9 mouse cellular contexts compared by ENCODE assay signal in the genomic region with DNA sequence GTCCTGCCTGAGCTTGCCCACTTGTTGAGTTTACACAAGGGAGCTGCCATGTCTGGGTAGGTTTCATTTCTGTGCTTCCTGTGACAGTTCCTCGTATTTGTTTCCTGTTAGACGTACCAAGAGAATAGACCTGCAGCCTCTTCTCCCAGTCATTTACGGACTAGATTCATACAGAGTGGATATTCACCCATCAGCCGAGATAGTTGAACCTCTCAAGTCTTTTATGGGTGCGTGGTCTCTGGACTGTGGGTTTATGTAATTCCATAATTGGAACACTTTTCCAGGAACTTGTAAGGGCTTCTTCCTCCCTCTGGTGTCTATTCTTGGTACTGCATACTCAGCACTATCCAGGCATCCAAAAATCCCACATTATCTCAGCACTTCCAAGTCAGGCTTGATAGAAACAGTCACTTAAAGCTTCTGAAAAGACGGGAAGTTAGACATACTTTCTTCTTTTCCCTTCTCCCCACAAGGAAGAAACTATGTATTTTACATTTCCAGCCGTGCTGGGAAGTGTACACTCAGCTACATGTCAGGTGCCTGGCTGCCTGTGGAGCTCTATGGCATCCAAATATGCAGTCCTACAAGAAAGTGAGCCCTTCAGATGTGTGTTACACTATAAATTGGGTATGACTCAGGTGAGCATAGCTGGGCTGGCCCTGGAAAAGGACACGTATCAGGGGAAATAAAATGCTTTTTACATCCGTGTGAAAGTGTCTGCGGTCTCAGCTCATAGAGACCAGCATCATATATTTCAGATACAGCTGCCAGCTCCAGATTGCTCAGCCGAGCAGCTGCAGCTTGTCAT. TPM values are rescaled to one million over a fixed set of nuclear protein-coding genes. Genes with fewer than 3 reads are reported as not detected.
DNase-seq lines count a peak whose midpoint lies in the region; ATAC-seq lines count a peak whose summit lies in the region.
"Had no signal": no experiment of that assay in that cellular context is flagged by ENCODE, and none has a peak within 500 bp of the region (broad histone marks: within the 10 kb centered on the region; RNA-seq: fewer than 3 reads in every experiment).

No protein-coding gene starts in this region.

- ATAC-seq in limb, embryonic 11.5 days (ENCODE audit: insufficient number of reproducible peaks, low FRiP score, low TSS enrichment, low read depth) = no peak
- ATAC-seq in forebrain, embryonic 14.5 days = peak; percentile 40; the same call in 1 of the 2 replicates
- ATAC-seq in midbrain, embryonic 14.5 days (ENCODE audit: low FRiP score, low TSS enrichment) = 0 out of 2 replicates have a peak, but pooled peaks have one; percentile 34

- H3K36me3 ChIP-seq in limb, embryonic 11.5 days (ENCODE audit: control insufficient read depth, insufficient read depth, low read length) = no peaks in the 10 kb centered on the region
- H3K36me3 ChIP-seq in limb, embryonic 10.5 days = peaks cover 4% of the 10 kb centered on the region; the same call in 1 of the 2 replicates
- H3K36me3 ChIP-seq in forebrain, embryonic 14.5 days (ENCODE audit: control insufficient read depth, insufficient read depth, low read length) = peaks cover 3% of the 10 kb centered on the region; the same call in 1 of the 2 replicates
- no peaks in the 10 kb centered on the region; the same call in none of the 2 replicates for H3K36me3 ChIP-seq in midbrain, embryonic 14.5 days (ENCODE audit: control insufficient read depth, insufficient read depth, low read length)
- H3K36me3 ChIP-seq: limb, embryonic 15.5 days had no signal

- H3K4me1 ChIP-seq in limb, embryonic 11.5 days (ENCODE audit: control insufficient read depth, insufficient read depth, low read length) = no peaks in the 10 kb centered on the region
- no peaks in the 10 kb centered on the region for H3K4me1 ChIP-seq in limb, embryonic 10.5 days
- H3K4me1 ChIP-seq in brown adipose tissue, adult 24 weeks (ENCODE audit: control insufficient read depth, insufficient read depth, insufficient read length, low read length) = no peaks in the 10 kb centered on the region
- no peaks in the 10 kb centered on the region for H3K4me1 ChIP-seq in forebrain, embryonic 14.5 days (ENCODE audit: control insufficient read depth, insufficient read depth, low read length)
- H3K4me1 ChIP-seq in midbrain, embryonic 14.5 days (ENCODE audit: control insufficient read depth, insufficient read depth, low read length) = no peaks in the 10 kb centered on the region
- H3K4me1 ChIP-seq: limb, embryonic 15.5 days had no signal

- no peak overlapping the region for H3K4me2 ChIP-seq in limb, embryonic 11.5 days (ENCODE audit: low read depth, severe bottlenecking)
- no peak overlapping the region for H3K4me2 ChIP-seq in forebrain, embryonic 14.5 days (ENCODE audit: low read length)
- no peak overlapping the region for H3K4me2 ChIP-seq in midbrain, embryonic 14.5 days (ENCODE audit: low read length)
- H3K4me2 ChIP-seq: limb, embryonic 15.5 days had no signal

- H3K9ac ChIP-seq in limb, embryonic 11.5 days (ENCODE audit: low read length) = no peak overlapping the region
- H3K9ac ChIP-seq in forebrain, embryonic 14.5 days (ENCODE audit: low read length) = peak overlapping the region; percentile 21; the same call in 1 of the 2 replicates
- no peak overlapping the region for H3K9ac ChIP-seq in midbrain, embryonic 14.5 days (replicated peaks; ENCODE audit: low read length)
- H3K9ac ChIP-seq: limb, embryonic 15.5 days had no signal

- WGBS in limb, embryonic 11.5 days = 69% methylated on average over 11 of the region's 11 CpGs
- WGBS in limb, embryonic 10.5 days = 77% methylated on average over 11 of the region's 11 CpGs
- WGBS in forebrain, embryonic 14.5 days = 74% methylated on average over 11 of the region's 11 CpGs
- WGBS in midbrain, embryonic 14.5 days = 71% methylated on average over 11 of the region's 11 CpGs

- no peak overlapping the region for H3K4me3 ChIP-seq in limb, embryonic 11.5 days (ENCODE audit: low read depth, low read length)
- H3K4me3 ChIP-seq in limb, embryonic 10.5 days = no peak overlapping the region
- peak overlapping the region; percentile 52 for H3K4me3 ChIP-seq in brown adipose tissue, adult 24 weeks (ENCODE audit: insufficient read depth, low read depth, low read length)
- no peak overlapping the region for H3K4me3 ChIP-seq in forebrain, embryonic 14.5 days (ENCODE audit: low read depth, low read length)
- no peak overlapping the region for H3K4me3 ChIP-seq in midbrain, embryonic 14.5 days (replicated peaks; ENCODE audit: low read depth, low read length)
- H3K4me3 ChIP-seq: limb, embryonic 15.5 days had no signal

- peak; percentile 40 for DNase-seq in limb, embryonic 11.5 days (ENCODE audit: low spot score)
- DNase-seq in limb, embryonic 10.5 days (ENCODE audit: low spot score) = no peak
- peak; percentile 79 for DNase-seq in forebrain, embryonic 14.5 days (ENCODE audit: low spot score)
- DNase-seq in hindlimb bud, embryonic 11.5 days (ENCODE audit: extremely low spot score, low read depth, low spot score) = peak; percentile 62
- DNase-seq in left cerebral cortex, adult 18-20 months (ENCODE audit: low spot score in 2 of 2) = peak; percentile 50 to 58
- peak; percentile 85 for DNase-seq in midbrain, embryonic 14.5 days
- peak; percentile 35 for DNase-seq in yolk sac, embryonic 10.5 days (ENCODE audit: low spot score)

- no peak overlapping the region for H3K27ac ChIP-seq in limb, embryonic 11.5 days (replicated peaks; ENCODE audit: low read depth, low read length)
- H3K27ac ChIP-seq in limb, embryonic 10.5 days = no peak overlapping the region; the same call in 1 of the 2 replicates
- H3K27ac ChIP-seq in brown adipose tissue, adult 24 weeks (replicated peaks; ENCODE audit: low read depth, low read length) = no peak overlapping the region
- H3K27ac ChIP-seq in forebrain, embryonic 14.5 days (ENCODE audit: low read depth, low read length) = no peak overlapping the region
- H3K27ac ChIP-seq in midbrain, embryonic 14.5 days (replicated peaks; ENCODE audit: low read depth, low read length) = no peak overlapping the region
- H3K27ac ChIP-seq: limb, embryonic 15.5 days had no signal

- H3K27me3 ChIP-seq in limb, embryonic 11.5 days (ENCODE audit: control insufficient read depth, insufficient read depth, low read length) = no peaks in the 10 kb centered on the region
- no peaks in the 10 kb centered on the region for H3K27me3 ChIP-seq in limb, embryonic 10.5 days (ENCODE audit: low read depth, poor library complexity, severe bottlenecking)
- no peaks in the 10 kb centered on the region for H3K27me3 ChIP-seq in forebrain, embryonic 14.5 days (replicated peaks; ENCODE audit: control insufficient read depth, insufficient read depth, low read length)
- H3K27me3 ChIP-seq in midbrain, embryonic 14.5 days (ENCODE audit: control insufficient read depth, insufficient read depth, low read length) = no peaks in the 10 kb centered on the region
- H3K27me3 ChIP-seq: limb, embryonic 15.5 days had no signal

- no peaks in the 10 kb centered on the region for H3K9me3 ChIP-seq in limb, embryonic 11.5 days (ENCODE audit: control insufficient read depth, low read length)
- H3K9me3 ChIP-seq in limb, embryonic 10.5 days (replicated peaks) = no peaks in the 10 kb centered on the region
- H3K9me3 ChIP-seq in forebrain, embryonic 14.5 days (replicated peaks; ENCODE audit: control insufficient read depth, low read length) = no peaks in the 10 kb centered on the region
- no peaks in the 10 kb centered on the region for H3K9me3 ChIP-seq in midbrain, embryonic 14.5 days (ENCODE audit: control insufficient read depth, low read length)
- H3K9me3 ChIP-seq: limb, embryonic 15.5 days had no signal

RNA-seq across cellular contexts. Expression of a gene that starts 20.9 kb away (rescaled TPM):
- 1.3 TPM in 2 replicates for polyA plus RNA-seq in limb, embryonic 11.5 days (2014; fragmentation: Nextera tagmentation; extraction: Ambion mirVana)
- 1.2 and 1.8 TPM in 2 replicates for polyA plus RNA-seq in limb, embryonic 10.5 days (2016; fragmentation: Nextera tagmentation; extraction: Ambion mirVana)
- 0.50 and 0.55 TPM in 2 replicates for polyA plus RNA-seq in brown adipose tissue, adult 24 weeks (2012; ENCODE audit: insufficient read depth, insufficient read length, missing spikeins)
- polyA plus RNA-seq in forebrain, embryonic 14.5 days (2014; fragmentation: Nextera tagmentation; extraction: Ambion mirVana) = 4.2 and 6.2 TPM in 2 replicates
- total RNA-seq in left cerebral cortex, adult 18-20 months (2021) = 10 to 100 TPM; 17.0 to 17.6 TPM
- 6.6 and 9.3 TPM in 2 replicates for polyA plus RNA-seq in midbrain, embryonic 14.5 days (2014; fragmentation: Nextera tagmentation; extraction: Ambion mirVana)

RNA-seq across cellular contexts. Expression of a gene that starts 27.5 kb away (rescaled TPM):
- polyA plus RNA-seq in limb, embryonic 11.5 days (2014; fragmentation: Nextera tagmentation; extraction: Ambion mirVana) = 2.4 and 2.8 TPM in 2 replicates
- 1.6 and 2.5 TPM in 2 replicates for polyA plus RNA-seq in limb, embryonic 10.5 days (2016; fragmentation: Nextera tagmentation; extraction: Ambion mirVana)
- 21.1 and 47.5 TPM in 2 replicates for polyA plus RNA-seq in brown adipose tissue, adult 24 weeks (2012; ENCODE audit: insufficient read depth, insufficient read length, missing spikeins)
- 0.77 and 0.97 TPM in 2 replicates for polyA plus RNA-seq in forebrain, embryonic 14.5 days (2014; fragmentation: Nextera tagmentation; extraction: Ambion mirVana)
- total RNA-seq in left cerebral cortex, adult 18-20 months (2021) = 1 to 10 TPM; 1.3 to 2.4 TPM
- polyA plus RNA-seq in midbrain, embryonic 14.5 days (2014; fragmentation: Nextera tagmentation; extraction: Ambion mirVana) = 1.2 and 1.6 TPM in 2 replicates
